ENCODE assay signal across 10 mouse cellular contexts in genomic region chr14:54772333-54772856, GRCm38 (mm10). TPM values are rescaled to one million over a fixed set of nuclear protein-coding genes. Genes with fewer than 3 reads are reported as not detected.
DNase-seq lines count a peak whose midpoint lies in the region; ATAC-seq and TF ChIP-seq lines count a peak whose summit lies in the region.
"Had no signal": no experiment of that assay in that cellular context is flagged by ENCODE, and none has a peak within 500 bp of the region (broad histone marks: within the 10 kb centered on the region; RNA-seq: fewer than 3 reads in every experiment).

No protein-coding gene starts in this region.

- peak overlapping the region; percentile 27; the same call in 1 of the 2 replicates for H3K4me2 ChIP-seq in forebrain, embryonic 16.5 days (ENCODE audit: low read length)
- no peak overlapping the region for H3K4me2 ChIP-seq in lung, postnatal 0 days (replicated peaks; ENCODE audit: low read depth, low read length)
- H3K4me2 ChIP-seq: embryonic facial prominence, embryonic 15.5 days; limb, embryonic 13.5 days had no signal

- 60% methylated on average over 20 of the region's 20 CpGs for WGBS in forebrain, embryonic 16.5 days
- WGBS in lung, postnatal 0 days = 68% methylated on average over 20 of the region's 20 CpGs

- no peaks in the 10 kb centered on the region for H3K9me3 ChIP-seq in forebrain, embryonic 16.5 days (ENCODE audit: control insufficient read depth, low read length)
- H3K9me3 ChIP-seq in lung, postnatal 0 days (ENCODE audit: low read length) = no peaks in the 10 kb centered on the region
- H3K9me3 ChIP-seq: embryonic facial prominence, embryonic 15.5 days; limb, embryonic 13.5 days had no signal

- TF ChIP-seq EP300 in lung, postnatal 0 days (IDR thresholded peaks at IDR 0.05) = no peak

- H3K4me3 ChIP-seq in forebrain, embryonic 16.5 days (replicated peaks; ENCODE audit: low read length) = no peak overlapping the region
- no peak overlapping the region for H3K4me3 ChIP-seq in lung, postnatal 0 days (ENCODE audit: low read depth, low read length)
- H3K4me3 ChIP-seq: embryonic facial prominence, embryonic 15.5 days; limb, embryonic 13.5 days had no signal

- H3K27me3 ChIP-seq in forebrain, embryonic 16.5 days (replicated peaks; ENCODE audit: control insufficient read depth, insufficient read depth, low read length) = no peaks in the 10 kb centered on the region
- no peaks in the 10 kb centered on the region for H3K27me3 ChIP-seq in lung, postnatal 0 days (replicated peaks; ENCODE audit: insufficient read depth, low read length)
- H3K27me3 ChIP-seq: embryonic facial prominence, embryonic 15.5 days; limb, embryonic 13.5 days had no signal

- H3K4me1 ChIP-seq in forebrain, embryonic 16.5 days (replicated peaks; ENCODE audit: control insufficient read depth, insufficient read depth, low read length) = 0 out of 2 replicates have a peak, but pooled peaks cover 3% of the 10 kb centered on the region
- H3K4me1 ChIP-seq in lung, postnatal 0 days (ENCODE audit: insufficient read depth, low read depth, low read length) = no peaks in the 10 kb centered on the region
- H3K4me1 ChIP-seq: embryonic facial prominence, embryonic 15.5 days; limb, embryonic 13.5 days had no signal

- peak; percentile 92 for ATAC-seq in forebrain, embryonic 16.5 days
- no peak for ATAC-seq in lung, postnatal 0 days

- no peak for TF ChIP-seq CTCF in lung, postnatal 0 days (IDR thresholded peaks at IDR 0.05)

- H3K9ac ChIP-seq in forebrain, embryonic 16.5 days (replicated peaks; ENCODE audit: low read depth, low read length) = 0 out of 2 replicates have a peak overlapping the region, but pooled peaks have one; percentile 12
- H3K9ac ChIP-seq in lung, postnatal 0 days (replicated peaks; ENCODE audit: low read depth) = no peak overlapping the region
- H3K9ac ChIP-seq: embryonic facial prominence, embryonic 15.5 days; limb, embryonic 13.5 days had no signal

- DNase-seq in layer of hippocampus, adult 11-12 months (ENCODE audit: low spot score) = peak; percentile 76
- DNase-seq in layer of hippocampus, adult 9-10 months (ENCODE audit: low spot score) = no peak
- DNase-seq in layer of hippocampus, adult 9-11 months = peak; percentile 85
- DNase-seq in right cerebral cortex, postnatal 14 days = peak; percentile 72
- DNase-seq in kidney, postnatal 14 days = no peak
- DNase-seq in lung, postnatal 0 days (ENCODE audit: low spot score) = no peak
- DNase-seq: adrenal gland, postnatal 25 days had no signal

- no peaks in the 10 kb centered on the region for H3K36me3 ChIP-seq in forebrain, embryonic 16.5 days (ENCODE audit: control insufficient read depth, insufficient read depth)
- H3K36me3 ChIP-seq in lung, postnatal 0 days (ENCODE audit: insufficient read depth, low read length) = no peaks in the 10 kb centered on the region
- H3K36me3 ChIP-seq: embryonic facial prominence, embryonic 15.5 days; limb, embryonic 13.5 days had no signal

- H3K27ac ChIP-seq in forebrain, embryonic 16.5 days (ENCODE audit: low read length) = peak overlapping the region; percentile 89
- H3K27ac ChIP-seq in lung, postnatal 0 days (ENCODE audit: low read length) = no peak overlapping the region
- H3K27ac ChIP-seq: embryonic facial prominence, embryonic 15.5 days; limb, embryonic 13.5 days had no signal

RNA-seq across cellular contexts. Expression of gene Slc7a8, which starts 9.4 kb away (rescaled TPM):
- 8.7 and 8.9 TPM in 2 replicates for polyA plus RNA-seq in forebrain, embryonic 16.5 days (2015; fragmentation: Nextera tagmentation; extraction: Ambion mirVana)
- polyA plus RNA-seq in lung, postnatal 0 days (2015; fragmentation: Nextera tagmentation; extraction: Ambion mirVana) = 1.2 TPM in 2 replicates

RNA-seq across cellular contexts. Expression of gene Rnf212b, which starts 41.5 kb away (rescaled TPM):
- polyA plus RNA-seq in forebrain, embryonic 16.5 days (2015; fragmentation: Nextera tagmentation; extraction: Ambion mirVana) = not detected in 2 replicates
- not detected in 2 replicates for polyA plus RNA-seq in lung, postnatal 0 days (2015; fragmentation: Nextera tagmentation; extraction: Ambion mirVana)
- polyA plus RNA-seq: embryonic facial prominence, embryonic 15.5 days; limb, embryonic 13.5 days had no signal

Comparison
In these comparisons a context has a peak if more than half of its experiments do, and no peak if none do; other contexts are left out.
1. DNase-seq: peak in layer of hippocampus, adult 11-12 months (single experiment), layer of hippocampus, adult 9-11 months (single experiment) and right cerebral cortex, postnatal 14 days (single experiment); none in layer of hippocampus, adult 9-10 months (single experiment), kidney, postnatal 14 days (single experiment) and lung, postnatal 0 days (single experiment).